Mouse (Mus musculus): ENCODE data around the gene Spata31d1b. TPM values are rescaled to one million over a fixed set of nuclear protein-coding genes. Genes with fewer than 3 reads are reported as not detected.
"Not testable (repeated sequence)": the region's sequence is repeated elsewhere in the genome, so short reads cannot be mapped to it uniquely, and the experiment has no call there.

Spata31d1b gene
- not detected in 2 replicates for polyA plus RNA-seq (2012; ENCODE audit: insufficient read depth, insufficient read length, missing spikeins)

DNA sequence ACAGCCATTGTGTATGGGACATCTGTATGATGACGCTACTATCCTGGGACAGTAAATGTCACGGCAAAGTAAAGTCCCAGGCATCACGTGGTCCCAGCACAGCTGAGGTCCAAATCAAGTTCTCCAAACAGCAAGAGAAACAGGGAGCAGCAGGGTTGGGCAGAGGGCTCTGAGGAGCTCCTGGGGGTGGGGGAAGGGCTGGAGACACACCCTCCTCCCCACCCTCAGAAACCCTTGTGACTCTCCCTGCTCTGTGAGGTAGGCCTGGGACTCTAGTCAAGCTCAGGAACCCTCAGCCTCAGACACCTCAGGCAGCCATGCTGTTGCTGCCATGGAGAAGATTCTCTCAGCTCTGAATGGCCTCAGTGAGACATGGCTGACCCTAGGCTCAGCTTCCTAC, at the start of gene Spata31d1b:
Gene Spata31d1b (plus strand): TSS at position 301 of the 400 bp plus-strand sequence.
- not testable (repeated sequence) for H3K4me1 ChIP-seq (ENCODE audit: control insufficient read depth, insufficient read depth, insufficient read length, low read length); H3K27ac ChIP-seq (replicated peaks; ENCODE audit: low read depth, low read length); H3K4me3 ChIP-seq (ENCODE audit: insufficient read depth, low read depth, low read length)

DNA sequence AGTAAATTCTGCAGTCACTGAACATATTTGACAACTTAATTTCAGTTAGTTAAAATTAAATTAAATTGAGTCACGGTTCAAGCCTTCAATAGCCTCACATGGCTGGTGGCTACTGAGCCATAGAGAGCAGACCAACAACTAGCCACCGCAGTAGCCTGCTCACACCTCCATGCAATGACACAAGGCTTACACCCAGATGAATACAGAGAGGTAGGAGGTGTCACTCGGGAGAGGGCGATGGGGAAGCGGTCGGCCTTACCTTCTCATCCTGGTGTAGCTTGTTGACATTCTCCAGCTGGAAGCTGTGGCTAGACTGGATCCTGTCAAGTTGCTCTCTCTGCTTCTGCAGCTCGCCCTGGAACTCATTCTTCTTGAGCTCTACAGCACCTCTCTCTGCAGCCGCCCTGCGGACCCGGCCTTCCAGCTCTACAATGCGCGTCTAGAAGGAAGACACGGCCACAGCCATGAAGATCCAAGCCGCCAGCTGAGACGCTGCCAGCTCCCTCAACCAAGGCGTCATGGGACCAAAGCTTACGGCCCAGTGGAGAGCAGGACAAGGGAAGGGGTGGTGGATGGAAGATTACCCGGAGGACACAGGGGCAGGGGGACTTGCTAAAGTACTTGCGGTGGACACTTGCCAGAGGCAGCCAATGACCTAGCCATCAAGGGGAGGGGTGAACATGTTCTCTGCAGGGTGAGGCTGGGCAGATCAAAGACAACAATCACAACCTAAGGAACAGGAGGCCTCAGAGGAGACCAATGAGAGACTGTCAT, 48.0 kb upstream of the Spata31d1b start:
- H3K4me3 ChIP-seq (ENCODE audit: insufficient read depth, low read depth, low read length): no peak overlapping the region
- H3K4me1 ChIP-seq (ENCODE audit: control insufficient read depth, insufficient read depth, insufficient read length, low read length): no peaks in the 10 kb centered on the region; the same call in 1 of the 2 replicates
- no peak overlapping the region for H3K27ac ChIP-seq (replicated peaks; ENCODE audit: low read depth, low read length)

GRCm38 (mm10) chr13:59667763-59668162, 44.3 kb upstream of the Spata31d1b start:
- Histone ChIP-seq H3K4me3 (ENCODE audit: insufficient read depth, low read depth, low read length) (no peak overlapping the region), H3K27ac (replicated peaks; ENCODE audit: low read depth, low read length) (no peak overlapping the region), H3K4me1 (ENCODE audit: control insufficient read depth, insufficient read depth, insufficient read length, low read length) (no peaks in the 10 kb centered on the region; the same call in 1 of the 2 replicates)

DNA sequence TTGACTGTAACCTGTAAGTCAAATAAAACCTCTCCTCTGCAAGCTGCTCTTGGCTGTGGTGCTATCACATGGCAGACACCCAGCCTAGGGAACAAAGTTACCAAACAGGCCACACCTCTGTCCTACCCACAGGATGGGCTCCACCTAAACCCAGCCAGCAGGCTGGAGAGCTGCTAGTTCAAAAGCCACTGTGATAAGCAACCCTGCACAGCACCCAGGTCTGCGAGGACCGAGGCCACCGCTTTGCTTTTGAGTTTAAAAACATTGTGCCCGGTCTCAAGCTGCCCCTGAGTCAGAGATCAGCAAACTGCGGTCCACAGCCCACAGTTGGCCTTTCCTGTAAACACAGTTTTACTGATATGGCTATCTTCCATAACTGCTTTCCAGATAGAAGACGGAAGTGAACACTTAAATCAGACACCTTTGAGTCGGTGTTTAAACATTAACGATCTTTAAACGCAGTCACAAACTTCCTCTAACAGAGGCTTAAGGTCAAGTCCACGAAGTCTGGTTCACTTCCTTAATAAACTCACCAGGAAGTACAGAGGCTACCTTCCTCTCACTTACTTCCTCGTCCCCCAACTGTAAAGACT, 43.5 kb upstream of the Spata31d1b start:
- Histone ChIP-seq H3K27ac (replicated peaks; ENCODE audit: low read depth, low read length) (no peak overlapping the region), H3K4me1 (ENCODE audit: control insufficient read depth, insufficient read depth, insufficient read length, low read length) (no peaks in the 10 kb centered on the region; the same call in 1 of the 2 replicates), H3K4me3 (ENCODE audit: insufficient read depth, low read depth, low read length) (no peak overlapping the region)

DNA sequence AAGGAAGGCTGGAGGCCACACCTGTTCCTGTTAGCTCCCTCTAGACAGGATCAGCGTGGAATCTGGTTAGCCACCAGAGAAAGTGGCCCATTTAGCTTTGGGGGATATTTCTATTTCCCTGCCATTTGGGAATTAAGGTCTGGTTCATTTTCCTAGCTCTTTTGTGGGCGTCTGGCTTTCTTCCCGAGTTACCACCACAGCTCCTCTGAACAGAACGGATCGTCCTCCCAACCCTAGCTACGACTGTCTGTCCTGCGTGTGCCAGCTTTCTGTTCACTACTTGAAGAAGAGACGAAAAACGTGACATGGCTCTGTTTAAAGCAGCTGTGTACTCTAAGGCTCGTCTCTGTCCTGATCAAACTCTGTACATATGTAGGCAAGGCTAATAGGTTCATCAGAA, 42.1 kb upstream of the Spata31d1b start:
- H3K27ac ChIP-seq (replicated peaks; ENCODE audit: low read depth, low read length): no peak overlapping the region
- no peak overlapping the region for H3K4me3 ChIP-seq (ENCODE audit: insufficient read depth, low read depth, low read length)
- no peaks in the 10 kb centered on the region; the same call in none of the 2 replicates for H3K4me1 ChIP-seq (ENCODE audit: control insufficient read depth, insufficient read depth, insufficient read length, low read length)

GRCm38 (mm10) chr13:59671521-59671920, 40.6 kb upstream of the Spata31d1b start:
- Histone ChIP-seq H3K27ac (replicated peaks; ENCODE audit: low read depth, low read length) (no peak overlapping the region), H3K4me1 (ENCODE audit: control insufficient read depth, insufficient read depth, insufficient read length, low read length) (no peaks in the 10 kb centered on the region; the same call in none of the 2 replicates), H3K4me3 (ENCODE audit: insufficient read depth, low read depth, low read length) (no peak overlapping the region)

DNA sequence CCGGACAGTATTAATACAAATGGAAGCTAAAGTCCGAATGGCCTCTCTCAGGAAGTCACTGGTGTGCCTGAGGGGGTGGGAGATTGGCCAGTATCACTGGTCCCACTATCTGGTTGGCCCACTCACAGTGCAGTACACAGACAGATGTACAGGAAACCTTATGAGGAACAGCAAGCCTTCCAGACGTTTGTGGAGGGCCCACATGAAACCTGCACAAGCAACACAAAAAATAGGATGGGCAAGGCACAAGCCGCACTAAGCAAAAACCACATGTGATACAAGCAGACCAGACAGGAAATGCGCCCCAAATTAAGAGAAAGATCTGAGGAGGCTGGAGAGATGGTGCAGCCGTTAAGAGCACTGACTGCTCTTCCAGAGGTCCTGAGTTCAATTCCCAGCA, 39.8 kb upstream of the Spata31d1b start:
- Histone ChIP-seq H3K4me3 (ENCODE audit: insufficient read depth, low read depth, low read length) (no peak overlapping the region), H3K4me1 (ENCODE audit: control insufficient read depth, insufficient read depth, insufficient read length, low read length) (no peaks in the 10 kb centered on the region; the same call in none of the 2 replicates), H3K27ac (replicated peaks; ENCODE audit: low read depth, low read length) (no peak overlapping the region)

- no peak overlapping the region for H3K27ac ChIP-seq (replicated peaks; ENCODE audit: low read depth, low read length)
- no peaks in the 10 kb centered on the region; the same call in none of the 2 replicates for H3K4me1 ChIP-seq (ENCODE audit: control insufficient read depth, insufficient read depth, insufficient read length, low read length)
- no peak overlapping the region for H3K4me3 ChIP-seq (ENCODE audit: insufficient read depth, low read depth, low read length)
Measured at GRCm38 (mm10) chr13:59673597-59673996, 38.5 kb upstream of the Spata31d1b start.

- H3K4me3 ChIP-seq (ENCODE audit: insufficient read depth, low read depth, low read length): no peak overlapping the region
- H3K27ac ChIP-seq (replicated peaks; ENCODE audit: low read depth, low read length): no peak overlapping the region
- no peaks in the 10 kb centered on the region; the same call in 1 of the 2 replicates for H3K4me1 ChIP-seq (ENCODE audit: control insufficient read depth, insufficient read depth, insufficient read length, low read length)
Measured at GRCm38 (mm10) chr13:59674215-59674614, 37.9 kb upstream of the Spata31d1b start.

GRCm38 (mm10) chr13:59674761-59675150, 37.3 kb upstream of the Spata31d1b start:
- Histone ChIP-seq H3K4me3 (ENCODE audit: insufficient read depth, low read depth, low read length) (peak overlapping the region; percentile 87), H3K27ac (replicated peaks; ENCODE audit: low read depth, low read length) (no peak overlapping the region), H3K4me1 (ENCODE audit: control insufficient read depth, insufficient read depth, insufficient read length, low read length) (no peaks in the 10 kb centered on the region; the same call in 1 of the 2 replicates)

DNA sequence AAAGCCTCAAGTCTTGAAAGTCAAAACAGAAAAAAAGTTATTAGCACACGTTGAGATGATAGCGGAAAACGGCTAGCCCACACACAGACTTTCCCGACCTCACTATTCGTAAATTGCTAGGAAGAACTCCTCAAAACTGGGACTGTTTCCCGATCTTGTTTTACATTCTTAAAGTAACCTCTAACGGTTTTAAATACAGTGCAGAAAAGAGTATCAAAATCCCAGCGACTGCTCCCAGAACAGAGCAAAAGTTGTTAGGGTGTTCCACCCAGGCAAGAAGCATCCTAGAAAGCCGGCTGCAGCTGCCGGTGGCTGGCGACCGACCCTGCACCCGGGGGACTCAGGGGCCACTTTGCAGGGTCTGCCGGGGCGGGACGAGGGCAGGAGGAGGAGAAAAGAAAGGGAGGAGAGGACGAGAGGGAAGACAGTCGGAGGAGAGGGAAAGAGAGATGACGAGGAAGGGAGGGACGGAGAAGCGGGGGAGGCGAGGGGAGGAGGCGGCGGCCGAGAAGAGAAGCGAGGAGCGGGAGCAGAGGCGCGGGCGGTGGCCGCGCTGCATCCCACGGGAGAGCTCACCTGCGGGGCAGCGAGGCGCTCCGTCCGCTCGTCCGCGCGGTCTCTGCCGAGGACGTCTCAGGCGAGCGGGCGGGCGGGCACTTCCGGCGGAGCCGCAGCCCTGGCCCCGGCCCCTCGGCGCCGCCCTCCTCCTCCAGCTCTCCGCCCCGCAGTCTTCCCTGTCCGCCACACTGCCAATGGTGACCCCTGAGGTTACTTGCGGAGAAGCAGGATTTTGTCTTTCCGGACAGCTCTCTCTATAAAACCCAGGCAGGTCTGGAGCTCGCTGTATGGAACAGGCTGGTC, 36.7 kb upstream of the Spata31d1b start, which contains the start of gene Golm1:
Gene Golm1 (minus strand): TSS at position 661 of the 861 bp plus-strand sequence.
- Histone ChIP-seq H3K27ac (replicated peaks; ENCODE audit: low read depth, low read length) (no peak within 1 kb of the TSS), H3K4me3 (ENCODE audit: insufficient read depth, low read depth, low read length) (peak within 1 kb of the TSS; percentile 87)

GRCm38 (mm10) chr13:59676316-59677229, 35.5 kb upstream of the Spata31d1b start:
- H3K4me3 ChIP-seq (ENCODE audit: insufficient read depth, low read depth, low read length): no peak overlapping the region
- H3K27ac ChIP-seq (replicated peaks; ENCODE audit: low read depth, low read length): no peak overlapping the region
- H3K4me1 ChIP-seq (ENCODE audit: control insufficient read depth, insufficient read depth, insufficient read length, low read length): no peaks in the 10 kb centered on the region; the same call in 1 of the 2 replicates

More for the DNA sequence above, 36.7 kb upstream of the Spata31d1b start, which contains the start of gene Golm1:
- no peaks in the 10 kb centered on the region; the same call in 1 of the 2 replicates for H3K4me1 ChIP-seq (ENCODE audit: control insufficient read depth, insufficient read depth, insufficient read length, low read length)

GRCm38 (mm10) chr13:59679306-59679705, 32.8 kb upstream of the Spata31d1b start:
- H3K27ac ChIP-seq (replicated peaks; ENCODE audit: low read depth, low read length): no peak overlapping the region
- H3K4me1 ChIP-seq (ENCODE audit: control insufficient read depth, insufficient read depth, insufficient read length, low read length): no peaks in the 10 kb centered on the region
- H3K4me3 ChIP-seq (ENCODE audit: insufficient read depth, low read depth, low read length): no peak overlapping the region

DNA sequence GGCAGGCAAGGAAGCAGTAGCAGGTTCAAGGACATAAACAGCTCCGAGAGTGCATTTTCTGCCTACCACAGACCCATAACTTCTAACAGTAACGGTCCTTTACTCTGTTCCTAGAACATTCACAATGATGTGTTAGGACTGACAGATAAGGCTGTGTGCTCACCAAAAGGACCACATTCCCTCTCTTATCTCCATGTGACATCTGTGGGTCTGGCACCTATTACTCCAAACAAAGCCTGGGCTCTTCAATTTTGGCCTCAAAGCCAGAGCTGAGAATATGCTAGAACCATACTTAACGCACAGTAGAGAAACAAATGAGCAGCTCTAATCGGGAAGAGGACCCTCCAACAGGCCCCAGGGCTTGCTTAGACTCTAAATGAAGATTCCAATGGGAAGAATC, 32.2 kb upstream of the Spata31d1b start:
- Histone ChIP-seq H3K27ac (replicated peaks; ENCODE audit: low read depth, low read length) (no peak overlapping the region), H3K4me1 (ENCODE audit: control insufficient read depth, insufficient read depth, insufficient read length, low read length) (no peaks in the 10 kb centered on the region), H3K4me3 (ENCODE audit: insufficient read depth, low read depth, low read length) (no peak overlapping the region)

All from brown adipose tissue, adult 24 weeks (tissue).